Mouse (Mus musculus): ENCODE results near the gene 1700025G04Rik.

- no peak for TF ChIP-seq CTCF (IDR thresholded peaks at IDR 0.05; ENCODE audit: low read depth, low read length)
- no peak for TF ChIP-seq POLR2A (IDR thresholded peaks at IDR 0.05; ENCODE audit: extremely low read depth, insufficient read depth, low read length)
Measured at GRCm38 (mm10) chr1:151851051-151851848, 238.7 kb downstream of the 1700025G04Rik start.

Data from liver, adult 2 months (tissue).